Comparison of ENCODE assay signal across 22 mouse cellular contexts in genomic region chr8:128843749-128844148, GRCm38 (mm10). TPM values are rescaled to one million over a fixed set of nuclear protein-coding genes. Genes with fewer than 3 reads are reported as not detected.
"Had no signal": no experiment of that assay in that cellular context is flagged by ENCODE, and none has a peak within 500 bp of the region (broad histone marks: within the 10 kb centered on the region; RNA-seq: fewer than 3 reads in every experiment).

No protein-coding gene starts in this region.

- H3K4me1 ChIP-seq: intestine, embryonic 15.5 days; kidney, embryonic 15.5 days; liver, embryonic 12.5 days; neural tube, embryonic 15.5 days; stomach, embryonic 15.5 days had no signal

- H3K36me3 ChIP-seq: intestine, embryonic 15.5 days; kidney, embryonic 15.5 days; liver, embryonic 12.5 days; neural tube, embryonic 15.5 days; stomach, embryonic 15.5 days had no signal

- H3K4me3 ChIP-seq: intestine, embryonic 15.5 days; kidney, embryonic 15.5 days; liver, embryonic 12.5 days; myocyte; neural tube, embryonic 15.5 days; stomach, embryonic 15.5 days had no signal

- DNase-seq: kidney, adult 18-20 months; kidney, postnatal 14 days; left cerebral cortex, postnatal 4 days; midbrain, embryonic 14.5 days; spleen, adult 18-20 months; thymus, adult 2 months; thymus, postnatal 25 days had no signal

- H3K9me3 ChIP-seq: intestine, embryonic 15.5 days; kidney, embryonic 15.5 days; liver, embryonic 12.5 days; neural tube, embryonic 15.5 days; stomach, embryonic 15.5 days had no signal

- H3K27me3 ChIP-seq: intestine, embryonic 15.5 days; kidney, embryonic 15.5 days; liver, embryonic 12.5 days; neural tube, embryonic 15.5 days; stomach, embryonic 15.5 days had no signal

- H3K27ac ChIP-seq: intestine, embryonic 15.5 days; kidney, embryonic 15.5 days; liver, embryonic 12.5 days; neural tube, embryonic 15.5 days; stomach, embryonic 15.5 days had no signal

- ATAC-seq: intestine, embryonic 15.5 days; liver, embryonic 12.5 days had no signal

- H3K4me2 ChIP-seq: intestine, embryonic 15.5 days; kidney, embryonic 15.5 days; liver, embryonic 12.5 days; neural tube, embryonic 15.5 days; stomach, embryonic 15.5 days had no signal

- H3K9ac ChIP-seq: intestine, embryonic 15.5 days; kidney, embryonic 15.5 days; liver, embryonic 12.5 days; neural tube, embryonic 15.5 days; stomach, embryonic 15.5 days had no signal

RNA-seq across cellular contexts. Expression of gene Gm3952, which starts 45.3 kb away (rescaled TPM):
- total RNA-seq: layer of hippocampus, adult 8-10 months; layer of hippocampus, postnatal 14 days; left cerebral cortex, adult 18-20 months; left cerebral cortex, postnatal 10 days; left cerebral cortex, postnatal 4 days; megakaryocyte-erythroid progenitor cell, adult 5-6 weeks had no signal
- polyA plus RNA-seq: intestine, embryonic 15.5 days; kidney, embryonic 15.5 days; large intestine, adult 2 months; limb, embryonic 14.5 days; liver, embryonic 12.5 days; liver, embryonic 16.5 days; midbrain, embryonic 14.5 days; myocyte; neural tube, embryonic 11.5 days; neural tube, embryonic 15.5 days; stomach, embryonic 15.5 days; thymus, adult 2 months had no signal
